Mouse (Mus musculus): ENCODE measurements around the gene Ifrd1.

DNA sequence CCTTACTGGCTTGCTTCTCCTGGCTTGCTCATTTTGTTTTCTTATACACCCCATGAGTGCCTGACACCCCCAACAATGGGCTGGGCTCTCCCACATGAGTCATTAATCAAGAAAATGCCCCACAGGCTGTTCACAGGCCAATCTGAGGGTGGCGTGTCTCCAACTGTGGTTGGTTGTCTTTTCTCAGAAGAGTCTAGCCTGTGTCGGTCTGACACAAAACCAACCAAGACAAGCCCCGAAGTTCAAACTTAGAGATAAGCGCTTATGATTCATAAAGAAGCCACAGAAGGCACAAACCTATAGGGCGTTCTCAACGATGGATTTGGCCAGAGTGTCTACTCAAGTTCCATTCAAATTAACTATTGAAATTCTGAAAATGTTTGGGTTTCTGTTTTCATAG lies 94.1 kb downstream of the Ifrd1 start:
- TF ChIP-seq POLR2A (IDR thresholded peaks at IDR 0.05; ENCODE audit: insufficient read depth, low read depth, low read length) (no peak), CTCF (IDR thresholded peaks at IDR 0.05; ENCODE audit: insufficient read depth, low read depth, low read length) (no peak)

Data from olfactory bulb, adult 2 months (tissue).